9 mouse cellular contexts compared by ENCODE assay signal in genomic region chr4:46356351-46357133, GRCm38 (mm10). TPM values are rescaled to one million over a fixed set of nuclear protein-coding genes. Genes with fewer than 3 reads are reported as not detected.
DNase-seq lines count a peak whose midpoint lies in the region; ATAC-seq and TF ChIP-seq lines count a peak whose summit lies in the region.
"Had no signal": no experiment of that assay in that cellular context is flagged by ENCODE, and none has a peak within 500 bp of the region (broad histone marks: within the 10 kb centered on the region; RNA-seq: fewer than 3 reads in every experiment).

No protein-coding gene starts in this region.

- no peak overlapping the region for H3K4me3 ChIP-seq in neural tube, embryonic 15.5 days (replicated peaks)
- no peak overlapping the region for H3K4me3 ChIP-seq in heart, adult 2 months
- no peak overlapping the region for H3K4me3 ChIP-seq in liver, adult 2 months (ENCODE audit: insufficient read depth, low read depth, low read length)

- intact Hi-C loops in heart, adult 2 months (cut with DNase I): no loop called here

- no peak overlapping the region for H3K27ac ChIP-seq in neural tube, embryonic 15.5 days (replicated peaks)
- H3K27ac ChIP-seq in heart, adult 2 months: no peak overlapping the region
- no peak overlapping the region for H3K27ac ChIP-seq in liver, adult 2 months (replicated peaks; ENCODE audit: insufficient read depth, low read depth, low read length)

- ATAC-seq in neural tube, embryonic 15.5 days (ENCODE audit: low FRiP score): no peak

- TF ChIP-seq POLR2A in heart, adult 2 months (IDR thresholded peaks at IDR 0.05; ENCODE audit: insufficient read depth, low read depth, low read length): no peak
- no peak for TF ChIP-seq POLR2A in liver, adult 2 months (IDR thresholded peaks at IDR 0.05; ENCODE audit: extremely low read depth, insufficient read depth, low read length)

- no peaks in the 10 kb centered on the region for H3K79me2 ChIP-seq in heart, adult 2 months (replicated peaks; ENCODE audit: control insufficient read depth, insufficient read depth, low read length)
- H3K79me2 ChIP-seq in liver, adult 2 months (ENCODE audit: control insufficient read depth, insufficient read depth, low read length): no peaks in the 10 kb centered on the region

- DNase-seq in cerebellum, adult 18-20 months: peak; percentile 50 to 69
- DNase-seq in cerebellum, adult 11 months: no peak
- DNase-seq in neural tube, embryonic 10.5 days (ENCODE audit: extremely low spot score, low spot score): peak; percentile 75
- peak; percentile 52 for DNase-seq in c-Kit-positive CD71-positive TER-119-positive erythroid progenitor cells, embryonic 14.5 days (ENCODE audit: low spot score)
- peak; percentile 38 to 61 for DNase-seq in heart, adult 2 months
- DNase-seq in liver, adult 2 months (ENCODE audit: extremely low read depth, low read depth, low spot score): peak; percentile 16
- DNase-seq in skeletal muscle tissue, adult 2 months (ENCODE audit: low read depth, low spot score): peak; percentile 46

- no peak overlapping the region for H3K9ac ChIP-seq in neural tube, embryonic 15.5 days (replicated peaks)
- H3K9ac ChIP-seq in heart, adult 2 months (ENCODE audit: low read depth, low read length): no peak overlapping the region
- no peak overlapping the region for H3K9ac ChIP-seq in liver, adult 2 months (ENCODE audit: low read depth, low read length)

- H3K27me3 ChIP-seq in neural tube, embryonic 15.5 days (replicated peaks): peaks cover 41% of the 10 kb centered on the region
- 0 out of 2 replicates have a peak, but pooled peaks cover 3% of the 10 kb centered on the region for H3K27me3 ChIP-seq in heart, adult 2 months (ENCODE audit: control insufficient read depth, insufficient read depth, low read length)
- H3K27me3 ChIP-seq in liver, adult 2 months (ENCODE audit: control insufficient read depth, insufficient read depth, low read length): peaks cover 4% of the 10 kb centered on the region; the same call in 1 of the 2 replicates

- no peaks in the 10 kb centered on the region for H3K36me3 ChIP-seq in neural tube, embryonic 15.5 days
- H3K36me3 ChIP-seq in heart, adult 2 months (ENCODE audit: control insufficient read depth, insufficient read depth, low read length): no peaks in the 10 kb centered on the region
- H3K36me3 ChIP-seq in liver, adult 2 months (ENCODE audit: control insufficient read depth, insufficient read depth, low read length): no peaks in the 10 kb centered on the region

- WGBS in neural tube, embryonic 15.5 days: 52% methylated on average over 12 of the region's 12 CpGs
- 46% methylated on average over 12 of the region's 12 CpGs for WGBS in heart, adult 2 months
- WGBS in liver, adult 2 months: 52% methylated on average over 12 of the region's 12 CpGs

- TF ChIP-seq CTCF in heart, adult 2 months (IDR thresholded peaks at IDR 0.05): peak; percentile 76
- peak; percentile 82 for TF ChIP-seq CTCF in liver, adult 2 months (IDR thresholded peaks at IDR 0.05; ENCODE audit: low read depth, low read length)

- no peak for TF ChIP-seq EP300 in heart, adult 2 months (IDR thresholded peaks at IDR 0.05; ENCODE audit: insufficient read depth, low read depth, low read length)

- H3K4me1 ChIP-seq in neural tube, embryonic 15.5 days: no peaks in the 10 kb centered on the region
- H3K4me1 ChIP-seq in heart, adult 2 months (ENCODE audit: control insufficient read depth, insufficient read depth, low read length): no peaks in the 10 kb centered on the region
- H3K4me1 ChIP-seq in liver, adult 2 months (ENCODE audit: control insufficient read depth, insufficient read depth, low read length): no peaks in the 10 kb centered on the region

- no peaks in the 10 kb centered on the region for H3K9me3 ChIP-seq in neural tube, embryonic 15.5 days (replicated peaks)

- no peak overlapping the region for H3K4me2 ChIP-seq in neural tube, embryonic 15.5 days

RNA-seq across cellular contexts. Expression of gene Foxe1, which starts 13.1 kb away (rescaled TPM):
- polyA plus RNA-seq in neural tube, embryonic 15.5 days (2015; fragmentation: Nextera tagmentation; extraction: Ambion mirVana): not detected in 2 replicates
- total RNA-seq in heart, adult 2 months (2021): not detected
- not detected in 2 replicates for polyA plus RNA-seq in heart, adult 2 months (2012; rRNA removed)
- not detected in 2 replicates for total RNA-seq in liver, adult 2 months (2014; rRNA removed)
- 0.04 TPM in 1 of 2 replicates, not detected in the other for polyA plus RNA-seq in liver, adult 2 months (2012; rRNA removed)
- total RNA-seq: left cerebral cortex, adult 8-10 months had no signal

RNA-seq across cellular contexts. Expression of gene Trmo, which starts 32.7 kb away (rescaled TPM):
- polyA plus RNA-seq in neural tube, embryonic 15.5 days (2015; fragmentation: Nextera tagmentation; extraction: Ambion mirVana): 8.4 and 10.7 TPM in 2 replicates
- total RNA-seq in heart, adult 2 months (2021): 1 to 10 TPM; 3.8 to 4.1 TPM
- 3.7 and 5.3 TPM in 2 replicates for polyA plus RNA-seq in heart, adult 2 months (2012; rRNA removed)
- total RNA-seq in liver, adult 2 months (2014; rRNA removed): 4.0 and 4.6 TPM in 2 replicates
- 3.3 and 4.5 TPM in 2 replicates for polyA plus RNA-seq in liver, adult 2 months (2012; rRNA removed)

RNA-seq across cellular contexts. Expression of gene Hemgn, which starts 56.8 kb away (rescaled TPM):
- polyA plus RNA-seq in neural tube, embryonic 15.5 days (2015; fragmentation: Nextera tagmentation; extraction: Ambion mirVana): 0.24 and 1.2 TPM in 2 replicates
- under 1 TPM; 0.10 to 0.73 TPM for total RNA-seq in heart, adult 2 months (2021)
- 0.06 TPM in 1 of 2 replicates, not detected in the other for polyA plus RNA-seq in heart, adult 2 months (2012; rRNA removed)
- not detected in 2 replicates for total RNA-seq in liver, adult 2 months (2014; rRNA removed)
- polyA plus RNA-seq in liver, adult 2 months (2012; rRNA removed): not detected in 2 replicates
- total RNA-seq: left cerebral cortex, adult 8-10 months had no signal
